Mouse (Mus musculus) heart, adult 18-20 months (tissue): ENCODE measurements around the gene Thtpa. TPM values are rescaled to one million over a fixed set of nuclear protein-coding genes. Genes with fewer than 3 reads are reported as not detected.

Experiments
- DNase-seq, 2 experiments: peaks; one replicate each; pipeline ENCODE4 v3.0.0; 2021 to 2022; ENCODE audit warnings: mixed read lengths in 1 of 2
- total RNA-seq, 2 experiments: library from RNA; stranded (reverse); gene quantifications; 2 replicates each; pipeline ENCODE4 v1.2.3; 2021

Gene Thtpa
- total RNA-seq, 2 experiments from 2014 or later: 11.3 to 12.9 TPM

DNA sequence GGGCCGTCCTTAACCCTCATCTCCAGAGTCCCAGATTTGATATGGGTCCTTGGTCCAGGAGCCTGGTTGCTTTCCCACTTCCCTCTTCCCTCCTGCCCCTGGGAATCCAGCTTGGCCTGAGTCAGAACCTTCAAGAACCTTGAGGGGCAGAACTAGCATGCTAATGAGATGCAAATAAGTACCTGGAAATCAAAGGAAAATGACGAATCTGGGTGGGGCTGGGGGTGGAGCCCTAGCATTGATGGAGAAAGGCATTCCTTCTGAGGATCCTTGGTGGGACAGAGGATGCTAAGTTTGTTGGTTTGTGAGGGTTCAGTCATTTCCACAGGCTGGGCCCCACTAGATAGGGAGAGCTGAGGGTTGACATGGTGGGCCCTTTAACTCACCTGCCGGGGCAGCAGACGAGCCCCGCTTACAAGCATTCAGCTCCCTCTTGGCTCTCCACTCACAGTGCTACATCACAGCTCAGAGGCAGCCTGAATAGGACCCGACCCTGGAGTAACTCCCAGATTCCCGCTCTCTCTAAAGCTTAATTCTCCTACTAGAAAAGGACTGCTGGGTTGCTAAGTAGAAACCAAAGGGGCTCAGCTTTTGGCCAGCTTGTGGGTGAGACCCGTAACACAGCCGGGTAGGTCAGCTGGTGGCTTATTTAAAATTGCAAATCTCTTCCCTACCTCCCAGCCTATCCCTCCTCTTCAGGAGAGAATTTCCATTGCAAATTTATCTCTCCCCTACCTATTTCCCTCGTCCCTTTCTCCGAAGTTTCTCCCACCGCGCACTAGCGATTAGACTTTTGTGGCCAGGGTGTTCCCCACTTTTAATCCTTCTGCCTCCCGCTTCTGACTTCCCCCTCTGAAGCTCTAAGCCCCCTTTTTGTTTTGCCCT, 16.9 kb upstream of the Thtpa start:
- no peak for DNase-seq

DNA sequence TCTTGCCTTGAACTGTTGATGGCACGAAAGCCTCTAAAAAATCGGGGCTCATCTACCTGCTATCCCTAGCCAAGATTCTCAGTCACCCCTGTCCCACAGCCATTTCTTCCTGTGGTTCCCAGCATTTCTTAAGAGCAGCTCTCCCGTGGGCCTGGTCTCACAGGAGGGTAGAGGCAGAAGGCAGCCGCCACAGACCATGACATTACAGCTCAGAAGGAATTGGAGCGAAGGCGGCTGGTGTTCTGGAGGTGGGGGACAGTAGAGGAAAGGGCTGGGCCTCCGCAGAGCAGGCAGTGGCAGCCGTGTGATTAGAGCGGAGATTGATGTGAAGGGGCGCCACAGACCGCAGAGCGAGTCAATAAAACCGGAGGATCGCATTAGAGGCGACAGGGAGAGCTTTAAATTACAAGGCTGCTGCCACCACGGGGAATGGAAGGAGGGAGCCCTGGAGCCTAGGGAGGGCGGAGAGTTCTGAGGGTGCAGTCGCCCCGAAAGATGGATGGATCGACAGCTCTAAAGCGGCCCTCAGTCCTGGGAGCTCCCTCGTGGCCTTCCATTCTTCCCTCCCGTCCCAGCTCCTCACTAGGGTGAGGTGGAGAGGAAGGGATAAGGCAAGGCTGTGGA, 16.1 kb upstream of the Thtpa start:
- DNase-seq: no peak

DNA sequence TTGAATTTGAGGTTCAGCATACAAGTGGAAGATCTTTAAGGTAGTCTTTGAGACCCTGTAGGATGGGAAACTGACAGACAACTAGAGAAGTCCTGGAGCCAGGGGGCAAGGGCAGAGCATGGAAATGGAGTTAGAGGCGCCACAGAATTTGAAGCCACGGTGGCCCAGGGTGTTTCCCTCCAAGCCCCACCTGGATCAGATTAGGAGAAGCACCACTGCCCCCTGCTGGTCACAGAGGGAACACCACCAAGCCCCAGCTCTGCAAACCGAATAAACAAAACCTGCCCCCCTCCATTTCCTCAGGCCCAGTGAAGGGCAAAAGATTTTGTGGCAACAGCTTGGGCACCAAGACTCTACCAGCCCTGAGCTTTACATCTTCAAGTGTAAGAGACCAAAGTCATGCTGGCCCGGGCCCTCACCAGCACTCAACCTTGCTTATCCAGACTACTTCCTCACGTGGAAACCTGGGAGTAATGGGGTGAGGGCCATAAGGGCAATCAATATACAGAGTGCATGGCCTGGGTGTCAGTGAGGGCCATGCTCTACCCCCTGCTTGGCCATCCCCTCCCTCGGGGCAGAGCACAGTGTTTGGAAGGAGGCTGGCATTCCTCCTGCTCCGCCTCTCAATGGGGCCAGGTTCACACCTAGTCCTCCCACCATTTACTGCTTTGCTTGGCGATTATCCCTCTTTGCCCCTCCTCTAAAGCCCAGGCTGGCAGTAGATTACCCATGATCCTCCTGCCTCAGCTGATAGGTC, 15.2 kb upstream of the Thtpa start:
- peak in 1 of 2 experiments; percentile 81 for DNase-seq

DNA sequence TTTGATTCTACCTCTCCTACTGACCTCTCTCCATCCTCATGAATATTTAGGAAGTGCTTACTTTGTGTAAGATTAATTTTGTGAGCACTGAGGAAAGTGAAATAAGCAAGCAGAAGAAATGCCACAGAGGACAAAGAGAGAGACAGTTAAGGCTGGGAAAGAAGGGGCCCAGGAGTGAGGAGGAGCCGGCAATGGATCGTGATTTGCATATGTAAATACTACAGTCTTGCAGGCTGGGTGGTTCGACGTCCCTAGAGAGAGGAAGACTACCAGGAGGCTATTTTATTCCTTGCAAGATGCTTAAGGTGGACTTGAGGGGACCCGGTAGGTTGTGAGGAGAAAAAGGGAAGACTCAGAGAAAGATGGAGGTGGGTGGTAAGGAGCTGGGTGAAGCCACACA, 13.5 kb upstream of the Thtpa start:
- DNase-seq: no peak

DNA sequence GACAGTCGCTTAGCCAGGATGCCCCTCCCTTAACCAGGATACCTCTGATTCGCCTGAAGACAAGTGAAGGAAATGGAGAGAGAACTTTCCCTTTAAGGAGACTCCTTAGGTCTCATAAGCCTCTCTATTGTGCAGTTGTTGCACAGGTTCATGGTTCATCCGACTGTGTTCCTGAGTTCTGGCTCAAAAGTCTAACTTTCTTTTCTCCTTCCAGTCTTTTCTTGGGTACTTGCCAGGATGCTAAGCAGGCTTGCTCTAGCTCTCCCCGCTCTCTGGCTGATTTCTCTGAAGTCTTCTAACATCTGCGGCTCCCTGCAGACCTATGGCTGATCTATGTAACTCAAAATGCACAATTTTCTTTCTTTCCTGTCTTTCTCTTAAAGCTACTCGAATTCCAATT, 11.1 kb upstream of the Thtpa start:
- no peak for DNase-seq

DNA sequence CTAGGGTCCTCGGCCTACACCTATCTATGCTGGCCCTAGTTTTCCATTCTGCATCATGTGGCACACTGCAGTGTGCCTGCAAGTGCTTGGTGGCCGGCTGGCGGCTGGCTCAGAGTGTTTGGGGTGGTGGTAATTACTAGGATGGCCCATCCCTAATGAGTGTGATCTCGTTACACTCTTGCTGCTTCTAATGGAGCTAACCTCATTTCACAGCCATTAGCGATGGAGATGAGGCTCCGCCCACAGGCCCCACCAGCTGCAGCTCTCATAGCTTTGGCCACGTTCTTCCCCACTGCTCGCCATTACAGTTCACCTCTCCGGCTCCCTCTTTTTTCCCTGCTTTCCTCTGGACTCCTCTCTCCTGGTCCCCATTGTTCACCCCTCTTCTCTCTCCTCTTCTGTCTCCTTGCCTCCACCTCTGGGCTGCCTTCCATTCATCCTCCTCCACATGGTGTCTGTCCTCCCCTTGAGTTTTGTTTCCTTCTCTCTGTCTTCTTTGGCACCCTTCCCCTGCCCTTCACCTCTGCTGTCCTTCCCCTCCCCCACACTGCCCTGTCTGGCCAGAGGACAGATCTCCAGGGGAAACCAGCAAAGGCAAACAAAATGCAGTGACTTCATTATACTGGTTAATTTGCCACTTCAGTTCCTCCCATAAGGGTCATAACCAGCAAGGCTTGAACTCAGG, 9.1 kb upstream of the Thtpa start:
- no peak for DNase-seq

DNA sequence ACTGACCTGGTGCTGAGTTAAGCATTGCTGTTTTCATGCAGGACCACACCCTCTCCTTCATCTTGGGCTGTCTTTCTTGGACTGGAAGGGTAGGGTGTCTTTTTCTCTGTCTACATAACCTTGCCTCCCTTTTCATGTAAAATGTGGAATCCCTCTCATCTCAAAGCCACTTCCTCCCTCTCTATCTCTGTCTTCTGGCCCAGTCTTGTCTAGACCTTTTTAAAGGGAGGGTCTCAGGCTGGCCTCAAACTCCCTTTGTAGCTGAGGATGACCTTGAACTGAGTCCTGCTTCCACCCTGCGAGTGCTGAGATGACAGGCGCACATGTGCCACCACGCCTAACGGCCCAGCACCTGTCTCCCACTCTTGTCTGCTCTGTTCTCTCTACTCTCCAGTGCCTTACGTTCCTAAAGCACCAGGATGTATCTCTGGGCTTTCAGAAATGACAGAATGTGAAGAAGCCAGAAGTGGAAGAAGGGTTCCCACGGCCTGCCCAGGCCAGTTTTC, 8.5 kb upstream of the Thtpa start:
- no peak for DNase-seq

DNA sequence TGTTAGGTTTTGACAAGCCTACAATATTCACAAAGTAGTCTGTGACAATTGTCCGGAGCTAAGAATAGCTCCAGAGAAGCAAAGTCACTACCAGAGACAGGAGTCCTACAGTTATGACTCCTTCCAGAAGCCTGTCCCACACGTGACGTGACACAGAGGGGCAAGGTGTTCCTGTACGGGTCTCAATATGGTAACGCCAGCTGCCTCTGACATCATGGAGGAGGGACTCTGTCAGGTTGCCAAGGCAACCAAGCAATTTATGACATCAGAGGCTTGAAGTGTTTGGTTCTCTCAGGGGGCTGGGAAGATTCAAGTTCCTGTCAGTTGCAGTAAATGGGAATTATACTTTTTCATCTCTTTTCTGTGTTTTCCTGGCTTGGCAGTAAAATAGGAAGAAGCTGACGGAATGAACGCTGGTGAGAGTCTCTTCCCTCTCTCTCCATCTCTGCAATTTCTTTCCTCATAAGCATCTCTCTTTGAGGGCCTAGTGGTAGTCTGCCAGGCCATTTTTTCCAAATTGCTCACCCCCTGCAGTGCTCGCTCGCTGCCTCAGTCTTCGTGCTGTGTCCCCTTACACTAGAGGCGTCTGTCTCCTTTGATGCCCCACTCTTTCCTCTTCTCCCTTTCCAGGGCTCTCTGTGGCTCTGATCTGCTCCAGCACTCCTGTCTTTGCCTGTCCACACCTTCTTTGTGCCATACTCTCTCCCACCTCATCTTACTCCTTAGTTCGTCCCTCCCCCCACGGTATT, 5.2 kb upstream of the Thtpa start:
- peak in 1 of 2 experiments; percentile 39 for DNase-seq

DNA sequence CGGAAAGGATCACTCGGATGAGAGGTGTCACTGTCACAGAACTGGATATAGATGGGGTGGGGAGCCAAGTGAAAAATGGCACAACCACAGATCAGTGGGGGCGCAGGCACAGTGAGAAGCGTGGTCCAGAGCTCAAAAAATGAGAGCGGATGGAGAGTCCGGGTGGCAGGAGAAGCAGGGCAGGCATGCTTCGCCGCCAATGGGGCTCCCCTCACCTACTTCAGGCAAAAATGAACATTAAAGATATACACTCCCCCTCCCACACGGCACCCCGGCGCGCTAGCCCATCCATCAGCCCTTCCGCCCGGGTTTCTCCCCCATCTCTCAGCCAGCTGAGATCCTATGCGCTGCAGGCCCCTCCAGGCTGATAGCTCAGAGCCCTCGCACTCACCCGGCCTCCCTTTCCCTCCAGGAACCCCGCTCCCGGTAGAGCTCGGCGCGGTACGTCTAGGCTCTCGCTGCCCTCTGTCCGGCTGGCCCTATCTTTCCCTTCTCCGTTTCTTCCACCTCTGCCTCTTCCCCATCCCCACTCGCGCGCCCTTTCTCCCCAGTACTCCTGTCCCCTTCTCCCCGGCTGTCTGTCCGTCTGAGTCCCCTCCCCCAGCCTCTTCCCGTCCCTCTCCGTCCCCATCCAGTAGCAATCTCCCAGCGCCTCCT, 3.2 kb upstream of the Thtpa start:
- no peak for DNase-seq

DNA sequence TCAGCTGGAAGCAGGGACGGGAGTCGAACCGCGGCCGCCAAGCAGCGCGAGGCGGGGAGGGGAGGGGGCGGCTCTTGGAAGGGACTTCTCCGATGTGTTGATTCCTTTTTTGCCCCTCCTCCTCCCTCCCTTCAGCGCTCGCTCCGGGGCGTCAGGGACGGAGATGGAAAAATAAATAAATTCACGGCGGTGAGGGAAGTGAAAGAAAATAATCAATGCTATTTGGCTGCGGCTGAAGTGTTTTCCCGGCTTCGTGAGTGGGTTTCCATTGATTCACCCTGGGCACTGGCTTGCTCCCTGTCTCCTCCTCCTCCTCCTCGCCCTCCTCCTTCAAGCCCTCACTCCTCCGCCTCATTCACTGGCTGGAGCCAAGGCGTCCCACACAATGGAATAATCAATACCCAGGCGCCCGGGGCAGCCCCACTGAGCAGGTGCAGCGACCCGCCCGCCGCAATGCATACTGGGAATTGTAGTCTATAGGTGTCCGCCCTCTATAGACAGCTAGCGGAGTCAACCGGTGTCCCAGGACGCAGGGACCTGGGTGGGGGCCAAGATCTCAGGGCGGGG, 2.5 kb upstream of the Thtpa start, which contains the start of gene Zfhx2:
Gene Zfhx2, minus strand, starts transcription at position 314 of the 567 bp plus-strand sequence.
- peak; percentile 95 to 96 for DNase-seq

DNA sequence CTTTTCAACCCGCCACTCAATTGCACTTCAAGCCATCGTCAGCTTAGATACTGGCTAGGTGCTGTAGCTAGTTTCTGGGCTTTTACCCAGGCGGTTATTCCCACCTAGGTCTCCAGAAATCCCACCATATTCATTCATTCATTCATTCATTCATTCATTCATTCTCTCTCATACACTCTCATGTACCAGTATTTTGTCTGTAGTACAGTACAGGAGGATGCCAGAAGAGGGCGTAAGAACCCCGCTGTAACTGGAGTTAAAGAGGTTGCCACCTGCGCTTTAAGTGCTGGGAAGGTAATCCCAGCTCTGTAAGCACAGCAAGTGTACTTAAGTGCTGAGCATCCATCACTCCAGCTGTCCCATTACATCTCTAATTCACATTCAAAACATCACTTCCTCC, 657 bp upstream of the Thtpa start:
- no peak for DNase-seq

DNA sequence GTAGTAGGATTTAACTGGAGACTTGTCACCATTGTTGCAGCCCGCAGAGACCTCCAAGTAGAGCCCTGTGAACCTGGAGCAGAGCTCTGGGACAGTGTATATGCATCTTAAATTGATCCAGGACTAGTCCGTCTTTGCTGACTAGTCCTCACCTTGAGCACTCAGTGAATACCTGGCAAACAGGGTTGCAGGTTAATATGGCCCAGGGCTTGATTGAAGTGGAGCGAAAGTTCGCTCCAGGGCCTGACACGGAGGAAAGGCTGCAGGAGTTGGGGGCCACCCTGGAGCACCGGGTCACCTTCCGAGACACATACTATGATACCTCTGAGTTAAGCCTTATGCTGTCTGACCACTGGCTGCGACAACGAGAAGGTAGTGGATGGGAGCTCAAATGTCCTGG, 679 bp downstream of the Thtpa start:
- no peak for DNase-seq

DNA sequence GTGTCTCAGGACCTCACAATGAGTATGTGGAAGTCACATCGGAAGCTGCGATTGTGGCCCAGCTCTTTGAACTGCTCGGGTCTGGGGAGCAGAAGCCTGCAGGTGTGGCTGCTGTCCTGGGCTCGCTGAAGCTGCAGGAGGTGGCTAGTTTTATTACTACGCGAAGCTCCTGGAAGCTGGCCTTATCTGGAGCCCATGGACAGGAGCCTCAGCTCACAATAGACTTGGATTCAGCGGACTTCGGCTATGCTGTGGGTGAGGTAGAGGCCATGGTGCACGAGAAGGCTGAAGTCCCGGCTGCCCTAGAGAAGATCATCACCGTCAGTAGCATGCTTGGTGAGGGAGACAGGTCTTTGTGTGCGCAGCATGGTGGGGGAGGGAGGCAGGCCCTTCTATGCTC, 1.1 kb downstream of the Thtpa start:
- DNase-seq: no peak

DNA sequence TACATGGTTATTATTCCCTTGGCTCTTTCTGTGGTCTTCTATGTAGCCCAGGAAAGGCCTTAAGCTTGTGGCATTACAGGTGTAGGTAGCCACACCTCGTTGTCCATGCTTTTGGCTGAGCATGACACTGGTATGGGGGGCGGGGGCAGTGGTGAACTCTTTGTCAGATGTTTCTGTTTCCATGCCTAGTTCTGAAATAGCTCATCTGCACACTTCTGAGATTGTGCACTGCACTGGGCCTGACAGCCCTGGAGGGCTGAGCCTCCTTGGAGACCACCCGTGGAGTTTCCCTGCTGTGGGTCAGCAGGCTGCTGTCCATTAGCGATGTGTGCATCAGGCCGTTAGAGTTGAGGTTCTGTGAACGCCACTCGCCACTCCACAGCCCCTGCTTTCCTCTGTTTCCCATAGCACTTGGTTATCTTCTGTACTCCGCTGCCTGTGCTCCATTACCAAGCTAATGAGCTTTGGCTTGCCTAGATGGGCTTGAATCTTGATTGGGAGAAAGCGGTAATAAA, 2.0 kb downstream of the Thtpa start:
- DNase-seq: no peak

DNA sequence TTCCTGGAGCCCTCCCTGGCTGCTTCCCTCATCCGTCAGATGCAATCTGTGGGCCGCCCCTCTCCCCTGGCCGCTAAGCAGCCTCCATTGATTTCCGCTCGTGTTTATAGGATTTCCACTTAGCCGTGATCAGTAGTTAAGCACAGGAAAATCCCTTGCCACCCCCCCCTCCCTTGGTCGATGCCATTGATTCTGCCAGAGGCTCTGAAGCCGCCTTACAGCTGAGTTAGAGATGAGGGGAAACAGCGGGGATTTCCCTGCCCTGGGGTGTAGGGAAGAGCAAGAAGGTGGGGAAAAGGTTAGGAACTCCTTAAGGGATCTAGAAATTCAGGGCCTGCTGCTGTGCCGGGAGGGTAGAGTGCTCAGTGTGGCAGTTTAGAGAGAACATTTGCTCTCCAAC, 3.1 kb downstream of the Thtpa start:
- no peak for DNase-seq

DNA sequence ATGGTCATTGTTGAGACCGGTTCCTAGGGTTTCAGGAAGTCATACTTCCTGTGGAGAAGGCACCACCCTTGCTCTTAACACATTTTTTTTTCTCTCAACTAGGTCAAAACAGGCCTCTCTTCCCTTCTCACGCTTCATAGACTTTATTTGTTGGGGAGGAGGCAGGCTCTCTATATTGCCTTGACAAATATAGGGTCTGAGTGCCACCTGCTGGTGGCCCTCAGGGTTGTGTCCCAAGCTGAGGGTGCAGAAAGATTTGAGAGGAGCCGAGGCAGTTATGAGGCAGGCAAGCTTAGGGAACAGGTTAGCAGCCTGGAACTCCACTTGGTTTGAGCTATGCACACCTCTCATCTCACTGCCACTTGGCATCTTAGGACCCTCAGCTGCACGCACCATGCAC, 3.5 kb downstream of the Thtpa start:
- peak in 1 of 2 experiments; percentile 45 for DNase-seq

DNA sequence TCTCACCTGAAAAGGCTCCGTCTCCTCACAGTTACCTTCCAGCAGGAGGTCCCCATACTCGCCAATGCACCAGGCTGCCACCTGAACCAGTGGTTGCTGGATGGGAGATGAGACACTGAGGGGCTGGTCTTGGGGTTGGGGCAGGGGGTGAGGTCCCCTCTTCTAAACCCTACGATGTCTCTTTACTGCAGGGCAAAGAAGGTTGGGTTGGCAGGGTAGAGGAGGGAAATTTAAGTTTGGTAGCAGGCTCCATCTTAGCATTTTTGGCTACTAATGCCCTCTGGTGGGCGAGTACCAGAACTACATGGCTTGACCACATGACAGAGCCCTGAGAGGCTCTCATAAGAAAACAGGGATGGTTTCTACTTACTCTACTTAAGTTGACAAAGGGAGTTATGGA, 7.0 kb downstream of the Thtpa start:
- DNase-seq: peak; percentile 59 to 72

DNA sequence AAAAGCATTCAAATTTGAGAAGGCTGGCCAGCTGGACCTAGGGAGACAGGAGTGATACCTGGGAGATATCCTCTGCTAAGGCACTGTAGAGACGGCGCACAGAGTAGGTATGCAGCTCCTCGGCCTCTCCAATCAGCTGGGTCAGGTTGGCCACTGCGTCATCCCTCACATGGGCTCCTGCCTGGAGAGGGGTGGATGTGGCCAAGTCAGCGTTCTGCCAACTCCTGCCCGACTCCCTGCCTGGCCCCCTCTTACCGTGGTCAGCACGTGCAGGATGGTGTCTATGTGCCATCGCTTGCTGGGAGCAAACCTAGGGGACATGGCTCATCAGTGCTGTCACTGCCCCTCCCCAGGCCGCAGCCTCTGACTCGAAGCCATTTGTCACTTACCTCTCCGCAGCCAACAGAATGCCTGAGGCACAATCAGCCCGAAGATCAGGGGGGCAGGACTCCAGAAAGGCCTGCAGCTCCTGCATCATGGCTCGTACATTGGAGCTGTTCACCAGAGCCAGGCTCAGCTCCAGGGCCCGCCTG, 7.7 kb downstream of the Thtpa start:
- no peak for DNase-seq

DNA sequence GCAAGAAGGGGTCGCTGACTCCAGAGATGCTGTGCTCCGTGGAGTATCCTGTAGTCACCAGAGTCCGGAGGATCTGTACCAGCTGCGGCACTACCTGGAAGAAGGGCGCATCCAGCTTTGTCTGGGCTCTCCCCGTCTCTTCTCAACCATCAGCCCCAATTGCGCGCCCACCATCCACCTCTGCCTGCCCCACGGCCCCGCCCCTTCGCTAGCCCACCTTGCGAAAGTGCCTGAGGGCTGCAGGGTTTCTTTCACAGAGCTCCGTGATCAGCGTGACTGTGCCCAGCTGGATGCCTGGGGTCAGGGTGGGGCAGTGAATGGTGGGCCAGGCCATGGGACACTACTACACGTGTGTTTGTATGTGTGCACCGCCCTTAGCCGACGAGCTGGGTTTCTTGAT, 9.8 kb downstream of the Thtpa start:
- no peak for DNase-seq

DNA sequence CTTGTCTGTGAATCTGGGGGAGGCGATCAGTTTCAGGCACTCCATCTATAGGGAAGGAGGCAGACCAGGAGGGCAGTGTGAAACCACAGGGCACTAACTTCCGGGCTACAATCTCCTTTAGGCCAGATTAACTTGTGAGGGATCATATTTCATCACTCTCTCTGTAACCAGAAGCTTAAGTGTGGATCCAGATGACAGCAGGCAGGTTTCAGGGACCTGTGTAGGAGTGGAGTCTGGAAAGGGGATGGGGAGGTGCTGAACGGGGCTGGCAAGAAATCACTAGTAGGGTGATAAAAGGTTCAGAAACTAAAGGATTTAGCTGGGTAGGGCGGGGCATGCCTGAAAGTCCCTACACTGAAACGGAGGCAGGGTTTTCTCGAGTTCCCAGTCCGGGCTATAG, 10.8 kb downstream of the Thtpa start:
- no peak for DNase-seq
